Mouse (Mus musculus) lung, postnatal 36 days (tissue): Measurements from ENCODE around the gene Wdr12.
A peak's percentile ranks its signal among the peaks of the same experiment; 100 is the strongest.
"Not testable (repeated sequence)": the region's sequence is repeated elsewhere in the genome, so short reads cannot be mapped to it uniquely, and the experiment has no call there.

Source experiments
- DNase-seq: peaks from one replicate; pipeline ENCODE4 v3.0.0; 2022; ENCODE audit warnings: mixed read lengths

The Wdr12 gene

GRCm38 (mm10) chr1:60098024-60098781 is at the start of gene Wdr12, which contains the start of gene Carf:
Gene Wdr12 (minus strand): TSS chr1:60098645.
Gene Carf (plus strand): TSS chr1:60098247.
- DNase-seq: peak; percentile 97

GRCm38 (mm10) chr1:60137346-60137745 is 38.9 kb upstream of the Wdr12 start:
- no peak for DNase-seq

GRCm38 (mm10) chr1:60117721-60118455 is 19.4 kb upstream of the Wdr12 start:
- DNase-seq: no peak

- DNase-seq: no peak
Observed at GRCm38 (mm10) chr1:60104582-60104981, 6.1 kb upstream of the Wdr12 start.

- peak; percentile 14 for DNase-seq
Observed at GRCm38 (mm10) chr1:60098839-60099238, 394 bp upstream of the Wdr12 start.

GRCm38 (mm10) chr1:60097277-60098023 is 995 bp downstream of the Wdr12 start:
- DNase-seq: peak; percentile 74

GRCm38 (mm10) chr1:60096572-60097276 is 1.7 kb downstream of the Wdr12 start:
- DNase-seq: no peak

GRCm38 (mm10) chr1:60076411-60076810 is 22.0 kb downstream of the Wdr12 start:
- no peak for DNase-seq

- no peak for DNase-seq
Observed at GRCm38 (mm10) chr1:60075590-60075989, 22.9 kb downstream of the Wdr12 start.

GRCm38 (mm10) chr1:60074935-60075334 is 23.5 kb downstream of the Wdr12 start:
- DNase-seq: no peak

GRCm38 (mm10) chr1:60070725-60071124 is 27.7 kb downstream of the Wdr12 start:
- not testable (repeated sequence) for DNase-seq

GRCm38 (mm10) chr1:60056310-60056709 is 42.1 kb downstream of the Wdr12 start:
- no peak for DNase-seq

- DNase-seq: no peak
Observed at GRCm38 (mm10) chr1:60054659-60055058, 43.8 kb downstream of the Wdr12 start.

GRCm38 (mm10) chr1:60047481-60047880 is 51.0 kb downstream of the Wdr12 start:
- not testable (repeated sequence) for DNase-seq

GRCm38 (mm10) chr1:60044595-60044994 is 53.9 kb downstream of the Wdr12 start:
- DNase-seq: no peak

GRCm38 (mm10) chr1:60042796-60043469 is 55.5 kb downstream of the Wdr12 start, which contains the start of gene Ica1l:
Gene Ica1l (minus strand): TSS chr1:60043184.
- DNase-seq: peak; percentile 61

GRCm38 (mm10) chr1:60042398-60042795 is 56.0 kb downstream of the Wdr12 start:
- DNase-seq: no peak

GRCm38 (mm10) chr1:60035044-60035443 is 63.4 kb downstream of the Wdr12 start:
- no peak for DNase-seq
